Mouse (Mus musculus): Measurements from ENCODE around the gene S1pr3.

DNA sequence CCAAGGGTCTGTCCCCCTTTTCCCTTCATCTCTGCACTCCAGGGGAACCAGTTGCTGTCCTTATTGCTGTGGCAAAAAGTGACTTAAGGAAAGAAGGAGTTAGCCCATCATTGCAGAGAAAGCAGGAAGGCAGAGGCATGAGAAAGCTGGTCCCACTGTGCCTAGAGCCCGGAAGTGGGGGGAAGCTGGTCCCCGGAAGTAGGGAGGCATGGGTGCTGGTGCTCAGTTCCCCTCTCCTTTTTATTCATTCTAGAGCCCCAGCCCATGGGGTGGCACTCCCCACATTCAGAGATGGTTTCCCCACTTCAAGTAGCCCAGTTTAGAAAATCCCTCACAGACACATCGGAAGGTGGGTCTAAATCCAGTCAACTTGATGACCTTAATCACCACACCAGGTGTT is 8.9 kb upstream of the S1pr3 start:
- TF ChIP-seq EP300 (IDR thresholded peaks at IDR 0.05; ENCODE audit: low read depth) (no peak), CTCF (IDR thresholded peaks at IDR 0.05; ENCODE audit: low read depth) (no peak)
